Mouse (Mus musculus) frontal cortex, postnatal 10 days (tissue): ENCODE measurements around the gene Cmss1.

Source experiments
- DNase-seq, 2 experiments: peaks; one replicate each; pipeline ENCODE4 v3.0.0; 2022; ENCODE audit warnings: low spot score in 2 of 2, mixed read lengths in 1 of 2

Gene Cmss1

GRCm38 (mm10) chr16:57346258-57346657 lies 260.4 kb downstream of the Cmss1 start:
- DNase-seq = no peak

GRCm38 (mm10) chr16:57340613-57340898 lies 266.1 kb downstream of the Cmss1 start:
- DNase-seq = no peak

GRCm38 (mm10) chr16:57339765-57340612 lies 266.7 kb downstream of the Cmss1 start:
- DNase-seq = no peak

- DNase-seq = no peak
These were observed 269.8 kb downstream of the Cmss1 start for GRCm38 (mm10) chr16:57336770-57337423.

- no peak for DNase-seq
These were observed 274.4 kb downstream of the Cmss1 start for GRCm38 (mm10) chr16:57332301-57332700.

GRCm38 (mm10) chr16:57330111-57330510 lies 276.6 kb downstream of the Cmss1 start:
- no peak for DNase-seq

- no peak for DNase-seq
These were observed 277.6 kb downstream of the Cmss1 start for GRCm38 (mm10) chr16:57329028-57329427.

- DNase-seq = no peak
These were observed 279.7 kb downstream of the Cmss1 start for GRCm38 (mm10) chr16:57326996-57327395.

- DNase-seq = no peak
These were observed 287.2 kb downstream of the Cmss1 start for GRCm38 (mm10) chr16:57319284-57320124.

GRCm38 (mm10) chr16:57318637-57319125 lies 288.0 kb downstream of the Cmss1 start:
- DNase-seq = no peak

GRCm38 (mm10) chr16:57317882-57318636 lies 288.6 kb downstream of the Cmss1 start:
- no peak for DNase-seq

- no peak for DNase-seq
These were observed 289.5 kb downstream of the Cmss1 start for GRCm38 (mm10) chr16:57317127-57317526.

- DNase-seq = no peak
These were observed 291.6 kb downstream of the Cmss1 start for GRCm38 (mm10) chr16:57315026-57315425.

GRCm38 (mm10) chr16:57314236-57314635 lies 292.4 kb downstream of the Cmss1 start:
- DNase-seq = no peak

- DNase-seq = no peak
These were observed 293.2 kb downstream of the Cmss1 start for GRCm38 (mm10) chr16:57313487-57313886.

GRCm38 (mm10) chr16:57312130-57312529 lies 294.5 kb downstream of the Cmss1 start:
- no peak for DNase-seq

GRCm38 (mm10) chr16:57305463-57305862 lies 301.2 kb downstream of the Cmss1 start:
- DNase-seq = no peak

- no peak for DNase-seq
These were observed 302.9 kb downstream of the Cmss1 start for GRCm38 (mm10) chr16:57303716-57304115.

GRCm38 (mm10) chr16:57302792-57303698 lies 303.6 kb downstream of the Cmss1 start:
- no peak for DNase-seq

GRCm38 (mm10) chr16:57301512-57302115 lies 305.1 kb downstream of the Cmss1 start:
- peak in 1 of 2 experiments; percentile 21 for DNase-seq
